Mouse (Mus musculus): Measurements from ENCODE around the gene Lad1. TPM values are rescaled to one million over a fixed set of nuclear protein-coding genes. Genes with fewer than 3 reads are reported as not detected.

The Lad1 gene
- polyA plus RNA-seq, 1 experiment = not detected

- Histone ChIP-seq H3K4me1 (ENCODE audit: control insufficient read depth, insufficient read depth, low read length) (no peaks in the 10 kb centered on the region), H3K27ac (ENCODE audit: insufficient read depth, low read length) (no peak overlapping the region), H3K4me3 (ENCODE audit: insufficient read depth, low read length) (no peak overlapping the region)
- no peak for TF ChIP-seq POLR2A (IDR thresholded peaks at IDR 0.05; ENCODE audit: low read depth, low read length)
- TF ChIP-seq CTCF (IDR thresholded peaks at IDR 0.05; ENCODE audit: borderline replicate concordance, insufficient read depth, low read length) = no peak
Observed at GRCm38 (mm10) chr1:135782816-135783215, 35.6 kb upstream of the Lad1 start.

DNA sequence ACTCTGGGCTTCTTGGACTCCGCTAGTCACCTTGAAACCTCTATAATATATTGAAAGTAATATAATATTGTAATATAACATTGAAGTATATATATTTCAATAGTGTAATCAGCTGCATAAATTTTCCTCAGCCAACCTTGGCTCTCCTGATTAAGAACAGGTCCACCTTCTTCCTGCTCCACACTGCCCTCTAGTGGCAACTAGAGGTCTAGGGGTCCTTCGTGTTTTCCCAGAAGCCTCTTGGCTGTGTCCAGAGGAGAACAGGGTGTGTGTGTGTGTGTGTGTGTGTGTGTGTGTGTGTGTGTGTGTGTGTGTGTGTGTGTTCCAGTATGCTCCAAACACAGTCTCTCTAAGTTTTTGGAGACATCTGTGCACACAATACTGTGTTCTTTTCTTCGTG is 30.6 kb upstream of the Lad1 start:
- H3K4me1 ChIP-seq (ENCODE audit: control insufficient read depth, insufficient read depth, low read length) = 0 out of 2 replicates have a peak, but pooled peaks cover 3% of the 10 kb centered on the region
- H3K27ac ChIP-seq (ENCODE audit: insufficient read depth, low read length) = no peak overlapping the region
- no peak overlapping the region for H3K4me3 ChIP-seq (ENCODE audit: insufficient read depth, low read length)

GRCm38 (mm10) chr1:135788708-135789107 is 29.7 kb upstream of the Lad1 start:
- H3K4me1 ChIP-seq (ENCODE audit: control insufficient read depth, insufficient read depth, low read length) = 0 out of 2 replicates have a peak, but pooled peaks cover 7% of the 10 kb centered on the region
- no peak overlapping the region for H3K27ac ChIP-seq (ENCODE audit: insufficient read depth, low read length)
- TF ChIP-seq POLR2A (IDR thresholded peaks at IDR 0.05; ENCODE audit: low read depth, low read length) (no peak), CTCF (IDR thresholded peaks at IDR 0.05; ENCODE audit: borderline replicate concordance, insufficient read depth, low read length) (no peak)
- no peak overlapping the region for H3K4me3 ChIP-seq (ENCODE audit: insufficient read depth, low read length)

More for the DNA sequence above, 30.6 kb upstream of the Lad1 start:
- TF ChIP-seq POLR2A (IDR thresholded peaks at IDR 0.05; ENCODE audit: low read depth, low read length) (no peak), CTCF (IDR thresholded peaks at IDR 0.05; ENCODE audit: borderline replicate concordance, insufficient read depth, low read length) (peak; percentile 54; the same call in 1 of the 2 replicates)

- Histone ChIP-seq H3K27ac (ENCODE audit: insufficient read depth, low read length) (no peak overlapping the region), H3K4me3 (ENCODE audit: insufficient read depth, low read length) (no peak overlapping the region), H3K4me1 (ENCODE audit: control insufficient read depth, insufficient read depth, low read length) (0 out of 2 replicates have a peak, but pooled peaks cover 8% of the 10 kb centered on the region)
- TF ChIP-seq CTCF (IDR thresholded peaks at IDR 0.05; ENCODE audit: borderline replicate concordance, insufficient read depth, low read length) = peak; percentile 60; the same call in 1 of the 2 replicates
- no peak for TF ChIP-seq POLR2A (IDR thresholded peaks at IDR 0.05; ENCODE audit: low read depth, low read length)
Observed at GRCm38 (mm10) chr1:135789815-135790214, 28.6 kb upstream of the Lad1 start.

DNA sequence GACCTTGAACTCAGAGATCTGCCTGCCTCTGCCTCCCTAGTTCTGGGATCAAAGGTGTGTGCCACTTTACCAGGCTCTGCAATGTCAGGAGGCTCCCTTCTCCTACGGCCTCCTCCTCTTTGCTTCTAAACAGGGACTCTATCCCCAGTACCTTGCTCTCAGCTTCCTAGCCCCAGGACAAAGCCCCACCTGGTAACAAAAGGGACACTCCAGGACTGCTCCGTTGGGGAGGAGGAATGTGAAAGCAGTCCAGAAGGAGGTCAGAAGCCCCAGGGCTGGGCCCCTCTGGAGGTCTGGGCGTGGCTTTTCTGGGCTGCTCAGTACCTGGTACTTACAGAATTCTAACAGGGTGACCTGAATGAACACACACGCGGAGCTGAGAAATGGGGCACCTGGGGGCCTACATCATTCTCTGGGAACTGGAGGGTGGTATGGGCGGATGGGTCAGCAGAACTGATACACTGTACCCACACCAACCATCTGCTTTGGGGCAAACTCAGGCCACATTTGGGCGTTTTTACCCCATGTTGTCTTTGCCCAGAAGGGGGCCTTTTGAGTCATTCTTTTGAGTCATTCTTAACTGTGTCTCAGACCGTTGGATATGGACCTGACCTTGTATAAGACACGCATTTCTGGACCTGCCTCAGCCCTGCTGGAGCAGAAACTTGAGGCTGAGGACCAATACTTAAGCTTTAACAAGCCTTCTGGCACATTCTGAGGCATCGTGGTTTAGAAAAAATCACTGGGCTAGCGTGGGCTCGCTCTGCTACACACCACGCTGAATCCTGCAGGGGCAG is 26.1 kb upstream of the Lad1 start:
- TF ChIP-seq CTCF (IDR thresholded peaks at IDR 0.05; ENCODE audit: borderline replicate concordance, insufficient read depth, low read length) (no peak), POLR2A (IDR thresholded peaks at IDR 0.05; ENCODE audit: low read depth, low read length) (no peak)
- Histone ChIP-seq H3K4me3 (ENCODE audit: insufficient read depth, low read length) (no peak overlapping the region), H3K4me1 (ENCODE audit: control insufficient read depth, insufficient read depth, low read length) (0 out of 2 replicates have a peak, but pooled peaks cover 8% of the 10 kb centered on the region), H3K27ac (ENCODE audit: insufficient read depth, low read length) (no peak overlapping the region)

GRCm38 (mm10) chr1:135793370-135794215 is 24.8 kb upstream of the Lad1 start:
- Histone ChIP-seq H3K4me1 (ENCODE audit: control insufficient read depth, insufficient read depth, low read length) (0 out of 2 replicates have a peak, but pooled peaks cover 8% of the 10 kb centered on the region), H3K4me3 (ENCODE audit: insufficient read depth, low read length) (no peak overlapping the region), H3K27ac (ENCODE audit: insufficient read depth, low read length) (no peak overlapping the region)
- TF ChIP-seq CTCF (IDR thresholded peaks at IDR 0.05; ENCODE audit: borderline replicate concordance, insufficient read depth, low read length) = no peak
- TF ChIP-seq POLR2A (IDR thresholded peaks at IDR 0.05; ENCODE audit: low read depth, low read length) = 0 out of 2 replicates have a peak, but pooled peaks have one; percentile 22

DNA sequence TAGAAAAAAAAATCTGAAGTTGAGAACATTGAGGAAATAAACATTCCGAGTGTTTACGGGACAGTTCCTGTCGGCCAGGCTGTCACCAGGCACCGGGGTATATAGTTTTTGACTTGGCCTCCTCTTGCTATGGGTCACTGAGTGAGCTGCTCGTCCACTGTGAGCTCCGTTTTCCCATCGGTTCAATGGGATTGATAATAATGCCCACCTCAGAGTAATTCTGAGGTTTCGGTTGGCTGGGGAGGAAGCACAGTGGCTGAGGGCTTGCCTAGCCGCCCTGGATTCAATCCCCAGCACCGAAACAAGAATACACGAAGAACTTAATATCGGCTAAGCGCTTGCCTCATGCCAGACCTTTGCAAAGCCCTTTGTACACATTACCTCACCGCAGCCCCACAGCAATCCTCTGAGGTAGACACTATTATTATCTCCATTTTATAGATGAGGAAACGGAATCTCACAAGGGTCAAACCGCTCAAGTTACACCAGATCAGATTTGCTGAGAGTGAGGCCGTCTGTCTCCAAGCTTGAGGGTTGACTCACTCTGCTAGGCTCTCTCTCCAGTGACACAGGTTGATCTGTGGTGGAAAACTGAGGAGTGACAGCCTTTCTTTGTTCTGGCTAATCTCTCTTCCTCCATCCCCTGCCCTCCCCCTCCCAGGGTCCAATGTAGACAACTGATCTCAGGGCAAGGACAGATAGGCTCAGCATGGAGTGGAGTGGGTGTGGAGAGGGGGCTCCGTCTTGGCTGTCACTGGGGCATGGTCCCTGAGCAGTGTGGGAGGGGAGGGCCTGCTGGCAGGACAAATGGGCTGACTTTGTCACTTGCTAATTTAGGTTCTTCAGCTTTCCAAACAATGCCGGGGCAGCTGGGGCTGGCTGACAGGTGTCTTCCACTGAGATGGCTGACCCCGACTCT is 23.9 kb upstream of the Lad1 start:
- Histone ChIP-seq H3K4me3 (ENCODE audit: insufficient read depth, low read length) (no peak overlapping the region), H3K27ac (ENCODE audit: insufficient read depth, low read length) (no peak overlapping the region), H3K4me1 (ENCODE audit: control insufficient read depth, insufficient read depth, low read length) (0 out of 2 replicates have a peak, but pooled peaks cover 8% of the 10 kb centered on the region)
- TF ChIP-seq CTCF (IDR thresholded peaks at IDR 0.05; ENCODE audit: borderline replicate concordance, insufficient read depth, low read length) (no peak), POLR2A (IDR thresholded peaks at IDR 0.05; ENCODE audit: low read depth, low read length) (no peak)

DNA sequence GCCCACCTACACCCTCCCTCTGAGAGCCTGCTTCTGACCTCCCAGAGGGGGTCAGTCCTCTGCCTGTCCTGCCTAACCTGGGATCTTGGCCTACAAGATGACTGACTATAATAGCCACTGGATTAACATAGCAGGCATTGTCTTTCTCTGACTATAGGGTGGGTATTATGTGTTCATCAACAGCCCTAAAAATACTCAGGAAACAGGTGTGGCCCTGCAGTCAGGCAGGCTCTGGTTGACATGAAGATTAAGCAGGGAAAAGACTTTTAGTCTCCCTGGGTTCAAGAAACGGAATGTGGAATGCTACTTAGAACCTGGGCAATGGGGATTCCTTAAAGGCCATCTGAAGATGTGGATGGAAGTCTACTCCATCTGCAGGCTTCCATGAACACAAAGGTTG is 19.9 kb upstream of the Lad1 start:
- H3K4me3 ChIP-seq (ENCODE audit: insufficient read depth, low read length) = no peak overlapping the region
- 0 out of 2 replicates have a peak, but pooled peaks cover 3% of the 10 kb centered on the region for H3K4me1 ChIP-seq (ENCODE audit: control insufficient read depth, insufficient read depth, low read length)
- no peak overlapping the region for H3K27ac ChIP-seq (ENCODE audit: insufficient read depth, low read length)
- no peak for TF ChIP-seq POLR2A (IDR thresholded peaks at IDR 0.05; ENCODE audit: low read depth, low read length)
- TF ChIP-seq CTCF (IDR thresholded peaks at IDR 0.05; ENCODE audit: borderline replicate concordance, insufficient read depth, low read length) = no peak
